Mouse (Mus musculus): ENCODE measurements around the gene Tyw5. TPM values are rescaled to one million over a fixed set of nuclear protein-coding genes. Genes with fewer than 3 reads are reported as not detected.

Tyw5 gene
- total and polyA plus RNA-seq, 3 experiments: 2.7 to 5.9 (median 5.7) TPM

DNA sequence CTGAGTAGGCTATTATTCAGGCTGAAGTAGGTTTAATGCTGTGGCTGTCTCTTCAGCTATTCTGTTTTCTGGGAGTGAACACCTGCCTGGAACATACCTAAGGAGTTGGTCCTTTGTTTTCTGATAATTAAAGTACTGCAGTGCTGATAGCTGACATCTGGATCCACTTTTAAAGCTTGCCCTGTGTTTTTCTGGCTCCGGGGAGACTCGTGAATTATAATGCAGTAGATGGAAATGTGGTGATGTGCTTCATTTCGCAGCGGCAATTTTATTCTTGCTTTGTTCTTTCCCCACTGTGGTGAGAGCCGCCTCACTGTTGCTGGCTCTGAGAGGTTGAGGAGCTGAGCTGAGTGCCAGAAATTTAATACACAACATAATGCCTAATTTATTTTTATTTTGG is 48.4 kb downstream of the Tyw5 start:
- TF ChIP-seq POLR2A (IDR thresholded peaks at IDR 0.05; ENCODE audit: insufficient read depth, low read depth, low read length): no peak
- no peak for TF ChIP-seq EP300 (IDR thresholded peaks at IDR 0.05; ENCODE audit: insufficient read depth, low read depth, low read length)
- no peak for TF ChIP-seq CTCF (IDR thresholded peaks at IDR 0.05)
- 91% methylated on average over 5 of the region's 5 CpGs for WGBS

GRCm38 (mm10) chr1:57351941-57352340 is 55.0 kb downstream of the Tyw5 start:
- no peak overlapping the region for H3K4me3 ChIP-seq
- intact Hi-C loops (cut with DNase I): no loop called here
- H3K4me1 ChIP-seq (ENCODE audit: control insufficient read depth, insufficient read depth, low read length): no peaks in the 10 kb centered on the region
- TF ChIP-seq EP300 (IDR thresholded peaks at IDR 0.05; ENCODE audit: insufficient read depth, low read depth, low read length) (no peak), CTCF (IDR thresholded peaks at IDR 0.05) (no peak), POLR2A (IDR thresholded peaks at IDR 0.05; ENCODE audit: insufficient read depth, low read depth, low read length) (no peak)
- 48% methylated on average over 1 of the region's 1 CpGs for whole genome bisulfite sequencing
- no peak for DNase-seq
- H3K27ac ChIP-seq: no peak overlapping the region
- H3K27me3 ChIP-seq (ENCODE audit: control insufficient read depth, insufficient read depth, low read length): no peaks in the 10 kb centered on the region
- no peaks in the 10 kb centered on the region for H3K36me3 ChIP-seq (ENCODE audit: control insufficient read depth, insufficient read depth, low read length)
- no peak overlapping the region for H3K9ac ChIP-seq (ENCODE audit: low read depth, low read length)
- no peaks in the 10 kb centered on the region for H3K79me2 ChIP-seq (replicated peaks; ENCODE audit: control insufficient read depth, insufficient read depth, low read length)

More for the DNA sequence above, 48.4 kb downstream of the Tyw5 start:
- no peak overlapping the region for H3K27ac ChIP-seq
- H3K27me3 ChIP-seq (ENCODE audit: control insufficient read depth, insufficient read depth, low read length): no peaks in the 10 kb centered on the region
- no peaks in the 10 kb centered on the region for H3K36me3 ChIP-seq (ENCODE audit: control insufficient read depth, insufficient read depth, low read length)
- DNase-seq: no peak
- no peaks in the 10 kb centered on the region for H3K79me2 ChIP-seq (replicated peaks; ENCODE audit: control insufficient read depth, insufficient read depth, low read length)
- no peak overlapping the region for H3K4me3 ChIP-seq
- no peak overlapping the region for H3K9ac ChIP-seq (ENCODE audit: low read depth, low read length)
- intact Hi-C loops (cut with DNase I): no loop called here
- no peaks in the 10 kb centered on the region for H3K4me1 ChIP-seq (ENCODE audit: control insufficient read depth, insufficient read depth, low read length)

- no peak overlapping the region for H3K4me3 ChIP-seq
- no peak for DNase-seq
- H3K4me1 ChIP-seq (ENCODE audit: control insufficient read depth, insufficient read depth, low read length): no peaks in the 10 kb centered on the region
- no peaks in the 10 kb centered on the region for H3K27me3 ChIP-seq (ENCODE audit: control insufficient read depth, insufficient read depth, low read length)
- intact Hi-C loops (cut with DNase I): no loop called here
- no peaks in the 10 kb centered on the region for H3K36me3 ChIP-seq (ENCODE audit: control insufficient read depth, insufficient read depth, low read length)
- H3K27ac ChIP-seq: no peak overlapping the region
- TF ChIP-seq CTCF (IDR thresholded peaks at IDR 0.05): no peak
- no peak for TF ChIP-seq POLR2A (IDR thresholded peaks at IDR 0.05; ENCODE audit: insufficient read depth, low read depth, low read length)
- TF ChIP-seq EP300 (IDR thresholded peaks at IDR 0.05; ENCODE audit: insufficient read depth, low read depth, low read length): no peak
- no peak overlapping the region for H3K9ac ChIP-seq (ENCODE audit: low read depth, low read length)
- no peaks in the 10 kb centered on the region for H3K79me2 ChIP-seq (replicated peaks; ENCODE audit: control insufficient read depth, insufficient read depth, low read length)
These were observed 59.4 kb downstream of the Tyw5 start for GRCm38 (mm10) chr1:57347487-57347886.

DNA sequence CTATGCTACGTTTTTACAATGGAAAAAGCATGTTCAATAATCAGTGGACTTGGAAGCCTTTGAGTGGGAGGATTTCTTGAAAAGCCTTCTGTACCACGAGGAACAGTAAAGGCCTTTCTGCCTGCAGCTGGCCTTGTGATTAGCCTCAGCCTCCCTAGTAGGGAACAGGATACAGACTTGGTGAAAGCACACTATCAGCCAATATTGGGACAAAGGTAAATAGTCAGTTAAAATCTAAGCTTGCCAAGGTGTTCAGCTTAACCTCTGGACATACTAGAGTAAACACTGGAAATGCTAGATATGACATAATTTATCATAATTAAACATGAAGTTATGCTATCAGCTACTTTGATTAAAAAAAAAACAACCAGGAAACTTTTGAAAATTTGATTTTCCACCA is 65.7 kb downstream of the Tyw5 start:
- H3K36me3 ChIP-seq (ENCODE audit: control insufficient read depth, insufficient read depth, low read length): no peaks in the 10 kb centered on the region
- no peak overlapping the region for H3K9ac ChIP-seq (ENCODE audit: low read depth, low read length)
- TF ChIP-seq EP300 (IDR thresholded peaks at IDR 0.05; ENCODE audit: insufficient read depth, low read depth, low read length) (no peak), CTCF (IDR thresholded peaks at IDR 0.05) (no peak), POLR2A (IDR thresholded peaks at IDR 0.05; ENCODE audit: insufficient read depth, low read depth, low read length) (no peak)
- 44% methylated on average over 2 of the region's 2 CpGs for WGBS
- intact Hi-C loops (cut with DNase I): no loop called here
- no peaks in the 10 kb centered on the region for H3K27me3 ChIP-seq (ENCODE audit: control insufficient read depth, insufficient read depth, low read length)
- no peaks in the 10 kb centered on the region; the same call in 1 of the 2 replicates for H3K4me1 ChIP-seq (ENCODE audit: control insufficient read depth, insufficient read depth, low read length)
- no peak overlapping the region for H3K4me3 ChIP-seq
- no peak overlapping the region for H3K27ac ChIP-seq
- no peaks in the 10 kb centered on the region for H3K79me2 ChIP-seq (replicated peaks; ENCODE audit: control insufficient read depth, insufficient read depth, low read length)
- DNase-seq: no peak

DNA sequence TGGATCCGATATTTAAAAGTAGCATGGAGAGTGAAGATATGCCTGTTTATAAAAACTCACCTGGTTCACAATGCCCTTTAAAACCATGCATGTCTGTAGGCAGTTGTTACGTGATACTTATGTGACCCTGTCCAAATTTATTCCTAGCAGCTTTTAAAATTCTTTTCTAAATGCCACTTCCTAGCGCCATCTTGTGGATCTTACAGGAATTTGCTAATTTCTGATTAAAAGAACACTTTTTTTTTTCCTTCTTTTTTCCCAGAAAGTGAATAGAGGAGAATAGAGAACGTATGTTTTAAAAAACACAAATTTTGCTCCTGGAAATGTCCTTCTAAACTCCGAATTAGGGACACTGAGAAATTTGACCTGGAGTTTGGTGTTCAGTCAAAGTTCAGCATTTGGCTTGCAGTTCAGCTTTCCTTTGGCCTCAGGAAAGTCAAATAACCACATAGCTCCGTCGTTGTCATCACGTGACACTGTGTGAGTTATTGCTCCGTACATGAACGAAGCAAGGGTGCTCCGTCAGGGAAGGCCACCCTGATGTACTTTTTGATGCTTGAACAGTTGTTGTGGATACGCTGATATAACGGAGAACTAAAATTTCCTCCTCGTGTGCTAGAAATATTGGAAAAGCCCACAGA is 67.6 kb downstream of the Tyw5 start:
- intact Hi-C loops (cut with DNase I): no loop called here
- TF ChIP-seq CTCF (IDR thresholded peaks at IDR 0.05) (peak; percentile 69), POLR2A (IDR thresholded peaks at IDR 0.05; ENCODE audit: insufficient read depth, low read depth, low read length) (no peak), EP300 (IDR thresholded peaks at IDR 0.05; ENCODE audit: insufficient read depth, low read depth, low read length) (no peak)
- Histone ChIP-seq H3K27ac (no peak overlapping the region), H3K27me3 (ENCODE audit: control insufficient read depth, insufficient read depth, low read length) (no peaks in the 10 kb centered on the region), H3K9ac (ENCODE audit: low read depth, low read length) (no peak overlapping the region), H3K4me1 (ENCODE audit: control insufficient read depth, insufficient read depth, low read length) (no peaks in the 10 kb centered on the region; the same call in 1 of the 2 replicates), H3K79me2 (replicated peaks; ENCODE audit: control insufficient read depth, insufficient read depth, low read length) (no peaks in the 10 kb centered on the region), H3K4me3 (no peak overlapping the region), H3K36me3 (ENCODE audit: control insufficient read depth, insufficient read depth, low read length) (no peaks in the 10 kb centered on the region)
- WGBS: 41% methylated on average over 14 of the region's 14 CpGs
- DNase-seq: no peak

Other genes with a start within 250 kb of the Tyw5 start
- 1 to 10 TPM; 1.9 to 2.0 TPM for gene 1700066M21Rik, start 29.5 kb downstream of the Tyw5 start, total RNA-seq (2021)
- gene 1700066M21Rik, start 29.5 kb downstream of the Tyw5 start, polyA plus RNA-seq (2012; rRNA removed): 1.3 and 1.6 TPM in 2 replicates
- 10 to 100 TPM; 10.4 to 11.2 TPM for gene Maip1, start 773 bp downstream of the Tyw5 start, total RNA-seq (2021)
- gene Maip1, start 773 bp downstream of the Tyw5 start, polyA plus RNA-seq (2012; rRNA removed): 6.4 and 6.9 TPM in 2 replicates